Comparison of ENCODE assay signal across 11 mouse cellular contexts in genomic region chr17:66314566-66315285, GRCm38 (mm10).
DNase-seq lines count a peak whose midpoint lies in the region; ATAC-seq and TF ChIP-seq lines count a peak whose summit lies in the region.
"Had no signal": no experiment of that assay in that cellular context is flagged by ENCODE, and none has a peak within 500 bp of the region (broad histone marks: within the 10 kb centered on the region; RNA-seq: fewer than 3 reads in every experiment).

No protein-coding gene starts in this region.

- H3K4me2 ChIP-seq in kidney, embryonic 14.5 days (replicated peaks; ENCODE audit: low read depth, low read length): no peak overlapping the region; the same call in 1 of the 2 replicates
- H3K4me2 ChIP-seq in embryonic facial prominence, embryonic 13.5 days: peak overlapping the region; percentile 38
- no peak overlapping the region for H3K4me2 ChIP-seq in hindbrain, embryonic 14.5 days (replicated peaks)
- H3K4me2 ChIP-seq in myocyte (ENCODE audit: low read depth): peak overlapping the region; percentile 74

- H3K27ac ChIP-seq in kidney, embryonic 14.5 days (ENCODE audit: low read depth, low read length): peak overlapping the region; percentile 37
- no peak overlapping the region for H3K27ac ChIP-seq in embryonic facial prominence, embryonic 13.5 days
- H3K27ac ChIP-seq in hindbrain, embryonic 14.5 days: 0 out of 2 replicates have a peak overlapping the region, but pooled peaks have one; percentile 0

- no peak overlapping the region for H3K9ac ChIP-seq in kidney, embryonic 14.5 days (ENCODE audit: low read depth, low read length)
- H3K9ac ChIP-seq in embryonic facial prominence, embryonic 13.5 days: no peak overlapping the region
- no peak overlapping the region for H3K9ac ChIP-seq in hindbrain, embryonic 14.5 days

- TF ChIP-seq POLR2A in myocyte (IDR thresholded peaks at IDR 0.05; ENCODE audit: insufficient read length, low read depth): no peak

- 57% methylated on average over 13 of the region's 13 CpGs for WGBS in kidney, embryonic 14.5 days
- 44% methylated on average over 13 of the region's 13 CpGs for WGBS in embryonic facial prominence, embryonic 13.5 days
- WGBS in hindbrain, embryonic 14.5 days: 57% methylated on average over 13 of the region's 13 CpGs

- no peak for DNase-seq in kidney, adult 18-20 months
- DNase-seq in hindbrain, embryonic 14.5 days (ENCODE audit: low spot score): no peak
- DNase-seq in cerebellum, postnatal 36 days: no peak
- DNase-seq in urinary bladder, postnatal 10 days (ENCODE audit: low spot score): no peak
- DNase-seq: adrenal gland, postnatal 14 days; cerebellum, postnatal 14 days; kidney, postnatal 36 days had no signal

- peaks cover 12% of the 10 kb centered on the region for H3K4me1 ChIP-seq in kidney, embryonic 14.5 days (ENCODE audit: control insufficient read depth, insufficient read depth, low read length)
- peaks cover 18% of the 10 kb centered on the region for H3K4me1 ChIP-seq in embryonic facial prominence, embryonic 13.5 days
- peaks cover 19% of the 10 kb centered on the region for H3K4me1 ChIP-seq in hindbrain, embryonic 14.5 days (replicated peaks; ENCODE audit: control insufficient read depth, insufficient read depth, low read length)

- no peaks in the 10 kb centered on the region for H3K36me3 ChIP-seq in kidney, embryonic 14.5 days (ENCODE audit: control insufficient read depth, insufficient read depth, low read length)
- H3K36me3 ChIP-seq in embryonic facial prominence, embryonic 13.5 days: no peaks in the 10 kb centered on the region
- no peaks in the 10 kb centered on the region for H3K36me3 ChIP-seq in hindbrain, embryonic 14.5 days (replicated peaks; ENCODE audit: control insufficient read depth, insufficient read depth)
- no peaks in the 10 kb centered on the region for H3K36me3 ChIP-seq in myocyte (ENCODE audit: control insufficient read depth, insufficient read depth)
- H3K36me3 ChIP-seq: G1E had no signal

- no peak for ATAC-seq in kidney, embryonic 14.5 days (ENCODE audit: low FRiP score, low TSS enrichment)
- ATAC-seq in embryonic facial prominence, embryonic 13.5 days (ENCODE audit: insufficient number of reproducible peaks, insufficient read depth, low FRiP score, low TSS enrichment, low read depth): no peak
- ATAC-seq in hindbrain, embryonic 14.5 days (ENCODE audit: low FRiP score): no peak

- no peaks in the 10 kb centered on the region for H3K27me3 ChIP-seq in kidney, embryonic 14.5 days (ENCODE audit: control insufficient read depth, insufficient read depth, low read length)
- no peaks in the 10 kb centered on the region; the same call in 1 of the 2 replicates for H3K27me3 ChIP-seq in embryonic facial prominence, embryonic 13.5 days
- H3K27me3 ChIP-seq in hindbrain, embryonic 14.5 days (ENCODE audit: control insufficient read depth, insufficient read depth, low read length): no peaks in the 10 kb centered on the region
- no peaks in the 10 kb centered on the region for H3K27me3 ChIP-seq in myocyte (ENCODE audit: control insufficient read depth, insufficient read depth, insufficient read length)

- H3ac ChIP-seq in myocyte (ENCODE audit: control insufficient read depth, insufficient read length): no peak overlapping the region

- H3K9me3 ChIP-seq in kidney, embryonic 14.5 days (ENCODE audit: control insufficient read depth, low read length): no peaks in the 10 kb centered on the region
- H3K9me3 ChIP-seq in embryonic facial prominence, embryonic 13.5 days: no peaks in the 10 kb centered on the region
- no peaks in the 10 kb centered on the region for H3K9me3 ChIP-seq in hindbrain, embryonic 14.5 days (ENCODE audit: control insufficient read depth, low read length)

- H3K79me2 ChIP-seq in myocyte (ENCODE audit: control insufficient read depth, insufficient read depth): no peaks in the 10 kb centered on the region

- no peak overlapping the region for H3K4me3 ChIP-seq in kidney, embryonic 14.5 days (ENCODE audit: low read length)
- H3K4me3 ChIP-seq in embryonic facial prominence, embryonic 13.5 days: no peak overlapping the region
- no peak overlapping the region for H3K4me3 ChIP-seq in hindbrain, embryonic 14.5 days (replicated peaks; ENCODE audit: low read length)
- no peak overlapping the region for H3K4me3 ChIP-seq in myocyte

TF ChIP-seq in myocyte, 11 proteins besides CTCF, POLR2A, EP300 and RAD21:
- TF ChIP-seq USF1 (IDR thresholded peaks at IDR 0.05; ENCODE audit: low read depth) (no peak), TCF12 (IDR thresholded peaks at IDR 0.05; ENCODE audit: insufficient read depth, poor library complexity, severe bottlenecking) (no peak), SRF (IDR thresholded peaks at IDR 0.05; ENCODE audit: control insufficient read depth, insufficient read length, low read depth) (no peak), MYOD1 (IDR thresholded peaks at IDR 0.05; ENCODE audit: control insufficient read depth in 1 of 3, insufficient read length in 2 of 3, low read depth in 2 of 3) (no peak), POLR2AphosphoS2 (IDR thresholded peaks at IDR 0.05; ENCODE audit: insufficient read length, low read depth) (no peak), TCF3 (IDR thresholded peaks at IDR 0.05; ENCODE audit: insufficient read length, low read depth) (no peak), MAX (IDR thresholded peaks at IDR 0.05; ENCODE audit: low read depth) (no peak), E2F4 (IDR thresholded peaks at IDR 0.05; ENCODE audit: insufficient read depth) (no peak), REST (IDR thresholded peaks at IDR 0.05; ENCODE audit: insufficient read depth, insufficient read length) (no peak), CEBPB (IDR thresholded peaks at IDR 0.05; ENCODE audit: insufficient read depth, poor library complexity, severe bottlenecking) (no peak), MYOG (IDR thresholded peaks at IDR 0.05; ENCODE audit: control insufficient read depth in 1 of 3, insufficient read depth in 1 of 3, insufficient read length in 2 of 3, low read depth in 2 of 3) (no peak)

Comparison
In these comparisons a context has a peak if more than half of its experiments do, and no peak if none do; other contexts are left out.
1. H3K4me2 ChIP-seq: peak in embryonic facial prominence, embryonic 13.5 days (single experiment) and myocyte (single experiment); none in kidney, embryonic 14.5 days (single experiment) and hindbrain, embryonic 14.5 days (single experiment).